Mouse (Mus musculus) intestine, embryonic 16.5 days (tissue): ENCODE data around the gene C1qbp. TPM values are rescaled to one million over a fixed set of nuclear protein-coding genes. Genes with fewer than 3 reads are reported as not detected.

ENCODE experiments used
- ATAC-seq: fragments of 200-750 bp; cut with Nextera tagmentation; 2 replicates; pipeline ENCODE4 v1.8.0; 2017; ENCODE audit warnings: moderate TSS enrichment, moderate library complexity
- H3K27ac ChIP-seq: fragments of 300-500 bp; sonication (generic); 2 replicates; pipeline ENCODE4 v1.5.1; 2014; ENCODE audit warnings: mild to moderate bottlenecking, low read length
- H3K27me3 ChIP-seq: fragments of 300-500 bp; sonication (generic); replicated peaks from 2 replicates; pipeline ENCODE4 v1.6.1; 2014; ENCODE audit warnings: low read length, control low read depth, mixed read lengths; ENCODE audit not compliant: control insufficient read depth, insufficient read depth
- H3K36me3 ChIP-seq: fragments of 300-500 bp; sonication (generic); 2 replicates; pipeline ENCODE4 v1.6.1; 2014; ENCODE audit warnings: low read length, control low read depth; ENCODE audit not compliant: control insufficient read depth, insufficient read depth
- H3K4me1 ChIP-seq: fragments of 300-500 bp; sonication (generic); 2 replicates; pipeline ENCODE4 v1.6.1; 2014; ENCODE audit warnings: low read length, control low read depth, mixed read lengths; ENCODE audit not compliant: control insufficient read depth, insufficient read depth
- H3K4me2 ChIP-seq: fragments of 300-500 bp; sonication (generic); 2 replicates; pipeline ENCODE4 v1.6.1; 2014; ENCODE audit warnings: low read depth, low read length, control low read depth
- H3K4me3 ChIP-seq: fragments of 300-500 bp; sonication (generic); 2 replicates; pipeline ENCODE4 v1.5.1; 2014; ENCODE audit warnings: mild to moderate bottlenecking, low read length
- H3K9ac ChIP-seq: fragments of 300-500 bp; sonication (generic); 2 replicates; pipeline ENCODE4 v1.6.1; 2014; ENCODE audit warnings: low read depth, low read length
- H3K9me3 ChIP-seq: fragments of 300-500 bp; sonication (generic); 2 replicates; pipeline ENCODE4 v1.6.1; 2016; ENCODE audit warnings: low read length, control low read depth; ENCODE audit not compliant: control insufficient read depth
- WGBS: fragments of 180-500 bp; shearing (Covaris S2); extraction: QIAGEN DNeasy Blood & Tissue Kit; methylation state at CpG from one replicate; pipeline ENCODE4 v1.1.7; 2014; 5-methylcytosine and 5-hydroxymethylcytosine counted together
- polyA plus RNA-seq: library from polyadenylated mRNA; unstranded; fragments of >200 nt; fragmentation: Nextera tagmentation; extraction: Ambion mirVana; gene quantifications from 2 replicates; pipeline ENCODE4 v1.2.1, GENCODE M21; 2015

Gene C1qbp
- polyA plus RNA-seq, 1 experiment from 2014 or later, result 372 TPM

- H3K27me3 ChIP-seq, result no peaks in the 10 kb centered on the region
- H3K4me1 ChIP-seq, result peaks cover 4% of the 10 kb centered on the region
- 78% methylated on average over 4 of the region's 4 CpGs for WGBS
- H3K4me2 ChIP-seq, result no peak overlapping the region
- no peak for ATAC-seq
- H3K9me3 ChIP-seq, result no peaks in the 10 kb centered on the region
- H3K27ac ChIP-seq, result no peak overlapping the region
- H3K9ac ChIP-seq, result no peak overlapping the region
- H3K36me3 ChIP-seq, result peaks cover 20% of the 10 kb centered on the region
- H3K4me3 ChIP-seq, result no peak overlapping the region
These were observed 18.5 kb downstream of the C1qbp start for GRCm38 (mm10) chr11:70964222-70964907.

GRCm38 (mm10) chr11:70960786-70961554 lies 21.9 kb downstream of the C1qbp start:
- Histone ChIP-seq H3K27me3 (no peaks in the 10 kb centered on the region), H3K9ac (no peak overlapping the region), H3K27ac (no peak overlapping the region), H3K4me2 (no peak overlapping the region), H3K4me3 (no peak overlapping the region), H3K36me3 (peaks cover 25% of the 10 kb centered on the region), H3K4me1 (no peaks in the 10 kb centered on the region), H3K9me3 (no peaks in the 10 kb centered on the region)
- no peak for ATAC-seq
- WGBS, result 94% methylated on average over 5 of the region's 5 CpGs

GRCm38 (mm10) chr11:70954711-70955110 lies 28.1 kb downstream of the C1qbp start:
- Histone ChIP-seq H3K4me1 (no peaks in the 10 kb centered on the region), H3K9ac (no peak overlapping the region), H3K27ac (no peak overlapping the region), H3K9me3 (no peaks in the 10 kb centered on the region), H3K27me3 (no peaks in the 10 kb centered on the region), H3K4me2 (no peak overlapping the region), H3K4me3 (no peak overlapping the region), H3K36me3 (peaks cover 16% of the 10 kb centered on the region; the same call in 1 of the 2 replicates)
- 94% methylated on average over 4 of the region's 4 CpGs for WGBS
- ATAC-seq, result no peak

GRCm38 (mm10) chr11:70944935-70945817 lies 37.6 kb downstream of the C1qbp start:
- Histone ChIP-seq H3K4me2 (no peak overlapping the region), H3K36me3 (peaks cover 18% of the 10 kb centered on the region), H3K27me3 (no peaks in the 10 kb centered on the region), H3K9me3 (no peaks in the 10 kb centered on the region), H3K27ac (no peak overlapping the region), H3K9ac (no peak overlapping the region), H3K4me1 (no peaks in the 10 kb centered on the region), H3K4me3 (no peak overlapping the region)
- WGBS, result 90% methylated on average over 4 of the region's 4 CpGs
- ATAC-seq, result no peak

GRCm38 (mm10) chr11:70943651-70944050 lies 39.2 kb downstream of the C1qbp start:
- no peaks in the 10 kb centered on the region for H3K9me3 ChIP-seq
- no peak overlapping the region for H3K4me2 ChIP-seq
- WGBS, result 90% methylated on average over 7 of the region's 7 CpGs
- H3K36me3 ChIP-seq, result peaks cover 18% of the 10 kb centered on the region
- H3K27ac ChIP-seq, result no peak overlapping the region
- no peak overlapping the region for H3K9ac ChIP-seq
- no peak for ATAC-seq
- no peaks in the 10 kb centered on the region for H3K4me1 ChIP-seq
- H3K27me3 ChIP-seq, result no peaks in the 10 kb centered on the region
- H3K4me3 ChIP-seq, result no peak overlapping the region

GRCm38 (mm10) chr11:70942596-70942995 lies 40.2 kb downstream of the C1qbp start:
- ATAC-seq, result no peak
- Histone ChIP-seq H3K4me2 (no peak overlapping the region), H3K36me3 (peaks cover 18% of the 10 kb centered on the region), H3K27me3 (no peaks in the 10 kb centered on the region), H3K27ac (no peak overlapping the region), H3K9me3 (no peaks in the 10 kb centered on the region), H3K4me3 (no peak overlapping the region), H3K9ac (no peak overlapping the region), H3K4me1 (no peaks in the 10 kb centered on the region)
- WGBS, result 88% methylated on average over 1 of the region's 1 CpGs

GRCm38 (mm10) chr11:70935316-70935715 lies 47.5 kb downstream of the C1qbp start:
- H3K9me3 ChIP-seq, result no peaks in the 10 kb centered on the region
- WGBS, result 93% methylated on average over 7 of the region's 7 CpGs

GRCm38 (mm10) chr11:70931461-70931860 lies 51.4 kb downstream of the C1qbp start:
- Histone ChIP-seq H3K9me3 (no peaks in the 10 kb centered on the region), H3K36me3 (peaks cover 4% of the 10 kb centered on the region; the same call in 1 of the 2 replicates), H3K9ac (no peak overlapping the region), H3K4me3 (no peak overlapping the region), H3K27ac (no peak overlapping the region), H3K4me2 (no peak overlapping the region), H3K4me1 (no peaks in the 10 kb centered on the region), H3K27me3 (no peaks in the 10 kb centered on the region)
- 81% methylated on average over 5 of the region's 5 CpGs for WGBS
- ATAC-seq, result no peak

More at GRCm38 (mm10) chr11:70935316-70935715, 47.5 kb downstream of the C1qbp start:
- no peak overlapping the region for H3K9ac ChIP-seq
- H3K4me3 ChIP-seq, result no peak overlapping the region
- H3K27ac ChIP-seq, result no peak overlapping the region
- H3K4me1 ChIP-seq, result no peaks in the 10 kb centered on the region
- no peak overlapping the region for H3K4me2 ChIP-seq
- no peak for ATAC-seq
- H3K27me3 ChIP-seq, result no peaks in the 10 kb centered on the region
- peaks cover 8% of the 10 kb centered on the region for H3K36me3 ChIP-seq
